Mouse (Mus musculus): ENCODE data around the gene Cox7a2. TPM values are rescaled to one million over a fixed set of nuclear protein-coding genes. Genes with fewer than 3 reads are reported as not detected.
A peak's percentile ranks its signal among the peaks of the same experiment; 100 is the strongest.

Gene Cox7a2
- 100 to 1,000 TPM; 380 to 392 TPM for total RNA-seq (2021)
- long read RNA-seq, experiment 1, transcript Cox7a2-201 (4 exons, 659 nt): major isoform, 2,172 of 2,336 reads
- long read RNA-seq, experiment 1, partial matches to known transcripts: 22 of 2,336 reads
- long read RNA-seq, experiment 1, other reads (novel, unspliced or antisense): 137 of 2,336 reads
- long read RNA-seq, experiment 2, transcript Cox7a2-201 (4 exons, 659 nt): major isoform, 2,466 of 2,701 reads
- long read RNA-seq, experiment 2, partial matches to known transcripts: 17 of 2,701 reads
- long read RNA-seq, experiment 2, other reads (novel, unspliced or antisense): 215 of 2,701 reads

GRCm38 (mm10) chr9:79759385-79760005 lies at the start of gene Cox7a2:
Gene Cox7a2 (minus strand): TSS chr9:79759878.
- peak; percentile 88 to 94 for DNase-seq
- intact Hi-C loops (cut with DNase I): no loop called here

GRCm38 (mm10) chr9:79809411-79809810 lies 49.7 kb upstream of the Cox7a2 start:
- intact Hi-C loops (cut with DNase I): no loop called here
- DNase-seq: no peak

GRCm38 (mm10) chr9:79807178-79807577 lies 47.5 kb upstream of the Cox7a2 start:
- no peak for DNase-seq
- intact Hi-C loops (cut with DNase I): loop anchor here (1.0 kb wide), 1 partner anchor 195 kb away; no protein-coding TSS in a partner anchor

GRCm38 (mm10) chr9:79806317-79807075 lies 46.8 kb upstream of the Cox7a2 start:
- DNase-seq: no peak
- intact Hi-C loops (cut with DNase I): loop anchor here (1.0 kb wide), 1 partner anchor 196 kb away; no protein-coding TSS in a partner anchor

GRCm38 (mm10) chr9:79805426-79805825 lies 45.7 kb upstream of the Cox7a2 start:
- intact Hi-C loops (cut with DNase I): no loop called here
- no peak for DNase-seq

- intact Hi-C loops (cut with DNase I): no loop called here
- no peak for DNase-seq
Observed at GRCm38 (mm10) chr9:79796461-79797135, 36.9 kb upstream of the Cox7a2 start.

- DNase-seq: no peak
Observed at GRCm38 (mm10) chr9:79795076-79795475, 35.4 kb upstream of the Cox7a2 start.

GRCm38 (mm10) chr9:79792841-79793835 lies 33.5 kb upstream of the Cox7a2 start, which contains the start of gene Tmem30a:
Gene Tmem30a (minus strand): TSS chr9:79793507.
- intact Hi-C loops (cut with DNase I): no loop called here
- peak; percentile 91 to 93 for DNase-seq

More at GRCm38 (mm10) chr9:79795076-79795475, 35.4 kb upstream of the Cox7a2 start:
- intact Hi-C loops (cut with DNase I): no loop called here

- intact Hi-C loops (cut with DNase I): no loop called here
- DNase-seq: no peak
Observed at GRCm38 (mm10) chr9:79785794-79786085, 26.1 kb upstream of the Cox7a2 start.

- DNase-seq: no peak
- intact Hi-C loops (cut with DNase I): no loop called here
Observed at GRCm38 (mm10) chr9:79784934-79785793, 25.5 kb upstream of the Cox7a2 start.

GRCm38 (mm10) chr9:79784439-79784838 lies 24.8 kb upstream of the Cox7a2 start:
- intact Hi-C loops (cut with DNase I): no loop called here
- no peak for DNase-seq

- intact Hi-C loops (cut with DNase I): no loop called here
- no peak for DNase-seq
Observed at GRCm38 (mm10) chr9:79779354-79779753, 19.7 kb upstream of the Cox7a2 start.

GRCm38 (mm10) chr9:79766991-79767545 lies 7.4 kb upstream of the Cox7a2 start:
- DNase-seq: no peak
- intact Hi-C loops (cut with DNase I): no loop called here

GRCm38 (mm10) chr9:79765329-79765728 lies 5.7 kb upstream of the Cox7a2 start:
- intact Hi-C loops (cut with DNase I): no loop called here
- DNase-seq: no peak

- DNase-seq: no peak
- intact Hi-C loops (cut with DNase I): no loop called here
Observed at GRCm38 (mm10) chr9:79762519-79762918, 2.8 kb upstream of the Cox7a2 start.

- no peak for DNase-seq
- intact Hi-C loops (cut with DNase I): no loop called here
Observed at GRCm38 (mm10) chr9:79760076-79760475, 398 bp upstream of the Cox7a2 start.

GRCm38 (mm10) chr9:79755311-79755710 lies 4.4 kb downstream of the Cox7a2 start:
- DNase-seq: no peak
- intact Hi-C loops (cut with DNase I): no loop called here

- DNase-seq: no peak
- intact Hi-C loops (cut with DNase I): no loop called here
Observed at GRCm38 (mm10) chr9:79751846-79752245, 7.8 kb downstream of the Cox7a2 start.

Measured in gastrocnemius, postnatal 36 days (tissue).